Mouse (Mus musculus) heart, postnatal 0 days (tissue): Measurements from ENCODE around the gene Crocc. TPM values are rescaled to one million over a fixed set of nuclear protein-coding genes. Genes with fewer than 3 reads are reported as not detected.
A peak's percentile ranks its signal among the peaks of the same experiment; 100 is the strongest.

Experiments
- ATAC-seq: fragments of 200-750 bp; cut with Nextera tagmentation; 2 replicates; pipeline ENCODE4 v1.8.0; 2017; ENCODE audit warnings: low read depth, moderate number of reproducible peaks, moderate library complexity; ENCODE audit not compliant: insufficient read depth
- DNase-seq: peaks from one replicate; pipeline ENCODE4 v3.0.0-alpha.2; 2016; ENCODE audit warnings: low spot score
- H3K27ac ChIP-seq: fragments of 300-500 bp; sonication (generic); 2 replicates; pipeline ENCODE4 v1.5.1; 2014; ENCODE audit warnings: low read depth, mild to moderate bottlenecking
- H3K27me3 ChIP-seq: fragments of 300-500 bp; sonication (generic); 2 replicates; pipeline ENCODE4 v1.6.1; 2014; ENCODE audit warnings: low read length, mixed read lengths; ENCODE audit not compliant: control insufficient read depth, insufficient read depth
- H3K36me3 ChIP-seq: fragments of 300-500 bp; sonication (generic); replicated peaks from 2 replicates; pipeline ENCODE4 v1.6.1; 2014; ENCODE audit warnings: low read length, mixed read lengths; ENCODE audit not compliant: control insufficient read depth, insufficient read depth
- H3K4me1 ChIP-seq: fragments of 300-500 bp; sonication (generic); 2 replicates; pipeline ENCODE4 v1.6.1; 2014; ENCODE audit warnings: antibody characterized with exemption; ENCODE audit not compliant: control insufficient read depth, insufficient read depth
- H3K4me2 ChIP-seq: fragments of 300-500 bp; sonication (generic); 2 replicates; pipeline ENCODE4 v1.6.1; 2014; ENCODE audit warnings: low read depth, mild to moderate bottlenecking, low read length, moderate library complexity
- H3K4me3 ChIP-seq: fragments of 300-500 bp; sonication (generic); 2 replicates; pipeline ENCODE4 v1.5.1; 2014; ENCODE audit warnings: low read depth, low read length
- H3K9ac ChIP-seq: fragments of 300-500 bp; sonication (generic); replicated peaks from 2 replicates; pipeline ENCODE4 v1.6.1; 2014; ENCODE audit warnings: low read depth, low read length, mixed read lengths
- H3K9me3 ChIP-seq: fragments of 300-500 bp; sonication (generic); replicated peaks from 2 replicates; pipeline ENCODE4 v1.6.1; 2016; ENCODE audit warnings: low read length; ENCODE audit not compliant: control insufficient read depth
- CTCF ChIP-seq: IDR thresholded peaks from 2 replicates; pipeline ENCODE4 v1.5.1; 2016; ENCODE audit warnings: antibody characterized with exemption, control low read depth, low read depth
- EP300 ChIP-seq: IDR thresholded peaks from 2 replicates; pipeline ENCODE4 v1.6.1; 2016; ENCODE audit warnings: antibody characterized with exemption, low read depth
- WGBS: fragments of 180-500 bp; shearing (Covaris S2); extraction: QIAGEN DNeasy Blood & Tissue Kit; methylation state at CpG from one replicate; pipeline ENCODE4 v1.1.7; 2014; 5-methylcytosine and 5-hydroxymethylcytosine counted together
- polyA plus RNA-seq: library from polyadenylated mRNA; unstranded; fragments of >200 nt; fragmentation: Nextera tagmentation; extraction: Ambion mirVana; gene quantifications from 2 replicates; pipeline ENCODE4 v1.2.1, GENCODE M21; 2015
- total RNA-seq: library from RNA; depleted of rRNA; stranded (reverse); fragments of >200 nt; gene quantifications from 2 replicates; pipeline ENCODE4 v1.2.3, GENCODE M21; 2014; ENCODE audit warnings: low replicate concordance; rRNA removed

Gene Crocc
- 4.6 and 4.9 TPM in 2 replicates for total RNA-seq
- 1.8 and 2.1 TPM in 2 replicates for polyA plus RNA-seq

DNA sequence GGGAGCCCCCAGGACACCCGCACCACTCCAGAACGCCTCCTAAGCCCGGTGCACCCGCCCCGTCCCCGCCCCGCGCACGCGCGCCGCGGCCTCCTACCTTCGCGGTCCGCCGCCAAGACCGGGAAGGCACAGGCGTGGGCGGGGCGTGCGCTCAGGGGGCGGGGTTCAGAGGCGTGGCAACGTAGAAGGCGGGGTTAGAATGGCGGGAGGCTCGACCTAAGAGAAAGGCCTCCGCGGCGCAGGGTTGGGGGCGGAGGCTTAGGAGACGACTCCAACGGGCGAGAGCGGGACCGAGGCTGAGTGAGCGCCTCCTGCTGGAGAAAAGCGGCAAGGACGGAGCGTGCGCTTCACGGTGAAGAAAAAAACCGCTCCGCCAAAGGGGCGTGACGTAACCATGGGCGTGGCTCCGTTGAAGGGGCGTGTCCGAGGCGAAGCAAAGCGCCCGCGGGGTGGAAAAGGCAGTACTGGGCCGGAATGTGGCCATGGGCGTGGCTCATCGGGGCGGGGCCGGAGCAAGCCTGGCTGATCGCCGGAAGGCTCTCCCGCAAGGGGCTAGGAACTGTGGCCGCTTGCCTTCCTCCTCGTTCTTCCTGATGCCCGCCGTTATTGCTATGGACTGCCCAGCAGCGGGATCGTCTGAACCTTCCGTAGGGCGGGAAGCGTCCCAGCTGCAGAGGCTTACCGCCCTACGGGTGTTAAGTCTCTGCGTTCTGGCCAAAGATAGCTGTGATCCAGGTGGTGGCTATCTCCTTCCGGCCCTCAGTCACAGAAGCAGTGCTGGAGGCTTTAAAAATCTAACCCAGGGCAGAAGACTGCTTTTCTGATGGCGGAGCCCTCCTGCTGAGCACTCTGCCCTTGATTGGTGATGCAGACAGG lies at the start of gene Crocc:
Gene Crocc (minus strand): TSS at position 125 of the 876 bp plus-strand sequence.
- Histone ChIP-seq H3K9ac (peak within 1 kb of the TSS; percentile 63), H3K36me3 (peaks cover 5% of the 10 kb centered on the region; the same call in 1 of the 2 replicates), H3K27ac (peak within 1 kb of the TSS; percentile 79), H3K4me1 (peaks cover 5% of the 10 kb centered on the region; the same call in 1 of the 2 replicates), H3K4me3 (peak within 1 kb of the TSS; percentile 57), H3K9me3 (no peaks in the 10 kb centered on the region), H3K4me2 (peak within 1 kb of the TSS; percentile 87), H3K27me3 (no peaks in the 10 kb centered on the region)
- DNase-seq: peak; percentile 98
- under 1% methylated on average over 77 of the region's 77 CpGs for WGBS
- TF ChIP-seq CTCF (peak; percentile 96), EP300 (peak; percentile 23; the same call in 1 of the 2 replicates)
- peak; percentile 96 for ATAC-seq

DNA sequence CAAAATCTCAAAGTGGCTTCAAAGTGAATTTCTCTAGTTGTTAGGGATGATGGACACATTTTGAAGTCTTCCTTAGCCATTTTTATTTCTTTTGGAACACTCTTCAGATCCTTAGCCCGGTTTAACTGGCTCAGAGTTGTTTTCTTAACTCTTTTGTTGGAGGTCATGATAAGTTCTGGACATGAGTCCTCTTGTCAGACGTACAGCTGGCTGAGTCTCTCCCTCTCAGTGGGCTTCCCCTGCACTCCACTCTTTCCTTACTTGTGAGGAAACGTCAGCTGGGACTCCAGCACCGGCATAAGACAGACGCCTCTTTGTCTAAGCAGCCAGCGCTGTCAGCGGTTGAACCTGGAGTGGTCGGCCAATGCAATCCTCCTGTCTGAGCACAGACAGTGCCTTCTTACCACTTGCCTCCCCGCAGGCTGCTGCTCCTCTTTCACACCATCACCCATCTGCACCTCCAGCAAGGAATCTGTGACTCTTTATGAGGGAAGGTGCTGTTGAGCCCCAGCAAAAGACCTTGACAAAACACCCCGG lies 47.9 kb upstream of the Crocc start:
- peaks cover 19% of the 10 kb centered on the region for H3K36me3 ChIP-seq
- ATAC-seq (peak; percentile 12; the same call in 1 of the 2 replicates), DNase-seq (no peak)
- no peaks in the 10 kb centered on the region for H3K9me3 ChIP-seq
- H3K27ac ChIP-seq: no peak overlapping the region
- 14% methylated on average over 10 of the region's 10 CpGs for WGBS
- H3K4me1 ChIP-seq: no peaks in the 10 kb centered on the region
- no peaks in the 10 kb centered on the region for H3K27me3 ChIP-seq
- no peak overlapping the region for H3K9ac ChIP-seq
- no peak overlapping the region for H3K4me2 ChIP-seq
- no peak for TF ChIP-seq EP300
- TF ChIP-seq CTCF: no peak
- no peak overlapping the region for H3K4me3 ChIP-seq

GRCm38 (mm10) chr4:141106526-141107183 lies 46.3 kb upstream of the Crocc start:
- no peak overlapping the region for H3K27ac ChIP-seq
- no peak for DNase-seq
- no peaks in the 10 kb centered on the region for H3K4me1 ChIP-seq
- ATAC-seq: no peak
- H3K36me3 ChIP-seq: peaks cover 11% of the 10 kb centered on the region
- no peak overlapping the region for H3K4me2 ChIP-seq
- no peaks in the 10 kb centered on the region for H3K27me3 ChIP-seq
- H3K9ac ChIP-seq: no peak overlapping the region
- TF ChIP-seq EP300 (no peak), CTCF (no peak)
- 86% methylated on average over 16 of the region's 16 CpGs for WGBS
- no peaks in the 10 kb centered on the region for H3K9me3 ChIP-seq
- H3K4me3 ChIP-seq: no peak overlapping the region

- 64% methylated on average over 6 of the region's 6 CpGs for WGBS
- no peak overlapping the region for H3K4me2 ChIP-seq
- H3K27ac ChIP-seq: no peak overlapping the region
- H3K27me3 ChIP-seq: no peaks in the 10 kb centered on the region
- no peak overlapping the region for H3K9ac ChIP-seq
- TF ChIP-seq CTCF (peak; percentile 45), EP300 (no peak)
- no peaks in the 10 kb centered on the region for H3K9me3 ChIP-seq
- H3K4me3 ChIP-seq: no peak overlapping the region
- DNase-seq (no peak), ATAC-seq (no peak)
- H3K36me3 ChIP-seq: no peaks in the 10 kb centered on the region
- H3K4me1 ChIP-seq: no peaks in the 10 kb centered on the region
Measured at GRCm38 (mm10) chr4:141101855-141102254, 41.5 kb upstream of the Crocc start.

DNA sequence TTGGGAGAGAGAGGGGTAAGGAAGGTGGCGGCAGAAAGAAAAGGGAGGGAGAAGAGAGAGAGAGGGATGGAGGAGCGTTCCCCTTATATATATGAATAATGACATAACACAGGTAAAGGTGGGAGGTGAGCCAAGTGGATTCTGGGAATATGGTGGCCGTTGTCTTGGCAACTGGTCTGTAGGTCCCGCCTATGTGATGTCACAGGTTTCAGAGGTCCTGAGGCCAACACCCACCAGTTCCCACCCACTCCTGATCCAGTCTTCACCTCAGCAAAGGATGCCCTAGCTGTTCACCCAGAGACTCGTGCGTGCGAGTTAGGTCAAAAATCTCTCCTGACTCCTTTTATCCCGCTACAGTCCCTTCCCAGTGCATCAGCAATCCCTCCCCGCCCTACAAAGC lies 40.9 kb upstream of the Crocc start:
- H3K4me3 ChIP-seq: no peak overlapping the region
- DNase-seq: no peak
- no peaks in the 10 kb centered on the region for H3K9me3 ChIP-seq
- H3K27me3 ChIP-seq: no peaks in the 10 kb centered on the region
- no peak for TF ChIP-seq EP300
- no peak for TF ChIP-seq CTCF
- no peak overlapping the region for H3K9ac ChIP-seq
- ATAC-seq: no peak
- 84% methylated on average over 9 of the region's 9 CpGs for WGBS
- H3K36me3 ChIP-seq: no peaks in the 10 kb centered on the region
- H3K4me1 ChIP-seq: no peaks in the 10 kb centered on the region
- no peak overlapping the region for H3K4me2 ChIP-seq
- H3K27ac ChIP-seq: no peak overlapping the region
